Mouse (Mus musculus) neural tube, embryonic 11.5 days (tissue): ENCODE data around the gene 9330159F19Rik. TPM values are rescaled to one million over a fixed set of nuclear protein-coding genes. Genes with fewer than 3 reads are reported as not detected.

Source experiments
- ATAC-seq: fragments of 200-750 bp; cut with Nextera tagmentation; 2 replicates; pipeline ENCODE4 v1.8.0; 2017; ENCODE audit warnings: moderate number of reproducible peaks, mild to moderate bottlenecking, moderate TSS enrichment, moderate library complexity; ENCODE audit not compliant: insufficient read depth, low FRiP score, low TSS enrichment
- DNase-seq: peaks from one replicate; pipeline ENCODE4 v3.0.0-alpha.2; 2015; ENCODE audit warnings: low spot score
- H3K27ac ChIP-seq: fragments of 300-500 bp; sonication (generic); 2 replicates; pipeline ENCODE4 v1.5.1; 2014; ENCODE audit warnings: low read depth, mild to moderate bottlenecking, low read length
- H3K27me3 ChIP-seq: fragments of 300-500 bp; sonication (generic); 2 replicates; pipeline ENCODE4 v1.6.1; 2014; ENCODE audit warnings: mild to moderate bottlenecking, low read length, mixed read lengths; ENCODE audit not compliant: control insufficient read depth, insufficient read depth
- H3K36me3 ChIP-seq: fragments of 300-500 bp; sonication (generic); 2 replicates; pipeline ENCODE4 v1.6.1; 2014; ENCODE audit warnings: mild to moderate bottlenecking, low read length, moderate library complexity, mixed read lengths; ENCODE audit not compliant: control insufficient read depth, insufficient read depth
- H3K4me1 ChIP-seq: fragments of 300-500 bp; sonication (generic); 2 replicates; pipeline ENCODE4 v1.6.1; 2014; ENCODE audit warnings: low read length, mixed read lengths; ENCODE audit not compliant: control insufficient read depth, insufficient read depth
- H3K4me2 ChIP-seq: fragments of 300-500 bp; sonication (generic); 2 replicates; pipeline ENCODE4 v1.6.1; 2014; ENCODE audit warnings: low read depth, mild to moderate bottlenecking, moderate library complexity
- H3K4me3 ChIP-seq: fragments of 300-500 bp; sonication (generic); 2 replicates; pipeline ENCODE4 v1.5.1; 2014; ENCODE audit warnings: low read depth, low read length
- H3K9ac ChIP-seq: fragments of 300-500 bp; sonication (generic); 2 replicates; pipeline ENCODE4 v1.6.1; 2014; ENCODE audit warnings: mild to moderate bottlenecking, low read length
- H3K9me3 ChIP-seq: fragments of 300-500 bp; sonication (generic); 2 replicates; pipeline ENCODE4 v1.6.1; 2016; ENCODE audit warnings: low read length; ENCODE audit not compliant: control insufficient read depth
- WGBS: fragments of 180-500 bp; shearing (Covaris S2); extraction: QIAGEN DNeasy Blood & Tissue Kit; methylation state at CpG from one replicate; pipeline ENCODE4 v1.1.7; 2014; 5-methylcytosine and 5-hydroxymethylcytosine counted together
- polyA plus RNA-seq: library from polyadenylated mRNA; unstranded; fragments of >200 nt; fragmentation: Nextera tagmentation; extraction: Ambion mirVana; gene quantifications from 2 replicates; pipeline ENCODE4 v1.2.1, GENCODE M21; 2014

The 9330159F19Rik gene
- polyA plus RNA-seq, 1 experiment from 2014 or later: 8.7 TPM

DNA sequence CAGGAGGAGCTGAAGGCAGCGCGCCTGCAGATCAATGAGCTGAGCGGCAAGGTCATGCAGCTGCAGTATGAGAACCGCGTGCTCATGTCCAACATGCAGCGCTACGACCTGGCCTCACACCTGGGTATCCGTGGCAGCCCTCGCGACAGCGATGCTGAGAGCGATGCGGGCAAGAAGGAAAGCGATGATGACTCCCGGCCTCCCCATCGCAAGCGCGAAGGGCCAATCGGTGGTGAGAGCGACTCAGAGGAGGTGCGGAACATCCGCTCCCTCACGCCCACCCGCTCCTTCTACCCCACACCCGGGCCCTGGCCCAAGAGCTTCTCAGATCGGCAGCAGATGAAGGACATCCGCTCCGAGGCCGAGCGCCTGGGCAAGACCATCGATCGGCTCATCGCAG, 14.6 kb upstream of the 9330159F19Rik start:
- Histone ChIP-seq H3K9me3 (no peaks in the 10 kb centered on the region), H3K27ac (no peak overlapping the region), H3K36me3 (peaks cover 12% of the 10 kb centered on the region), H3K9ac (no peak overlapping the region), H3K4me1 (no peaks in the 10 kb centered on the region), H3K4me3 (no peak overlapping the region), H3K4me2 (no peak overlapping the region), H3K27me3 (no peaks in the 10 kb centered on the region)
- ATAC-seq (no peak), DNase-seq (no peak)
- 98% methylated on average over 33 of the region's 33 CpGs for WGBS

DNA sequence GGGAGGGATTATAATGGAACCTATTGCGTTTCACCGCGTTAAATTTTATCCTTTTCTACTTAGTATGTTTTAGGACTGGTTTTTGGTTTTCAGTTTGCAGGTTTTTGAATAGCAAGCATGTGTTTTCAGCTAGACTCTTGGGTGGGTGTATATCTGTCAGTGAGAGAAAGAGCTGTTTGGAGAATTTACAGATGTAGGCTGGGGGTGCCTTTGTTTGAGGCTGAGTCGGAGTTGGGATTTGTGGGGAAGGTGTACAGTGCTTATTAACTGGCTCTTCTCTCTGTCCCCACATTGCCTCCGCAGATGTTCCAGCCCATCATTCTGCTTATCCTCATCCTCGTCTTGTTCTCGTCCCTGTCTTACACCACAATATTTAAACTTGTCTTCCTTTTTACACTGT, 12.8 kb upstream of the 9330159F19Rik start, which contains the start of gene Gm49353:
Gene Gm49353, plus strand, starts transcription at position 313 of the 400 bp plus-strand sequence.
- H3K9me3 ChIP-seq: no peaks in the 10 kb centered on the region
- no peaks in the 10 kb centered on the region for H3K4me1 ChIP-seq
- H3K27me3 ChIP-seq: no peaks in the 10 kb centered on the region
- WGBS: 92% methylated on average over 7 of the region's 7 CpGs
- H3K27ac ChIP-seq: no peak within 1 kb of the TSS
- ATAC-seq (no peak), DNase-seq (no peak)
- no peak within 1 kb of the TSS for H3K9ac ChIP-seq
- no peak within 1 kb of the TSS for H3K4me2 ChIP-seq
- no peak within 1 kb of the TSS for H3K4me3 ChIP-seq
- H3K36me3 ChIP-seq: peaks cover 12% of the 10 kb centered on the region

DNA sequence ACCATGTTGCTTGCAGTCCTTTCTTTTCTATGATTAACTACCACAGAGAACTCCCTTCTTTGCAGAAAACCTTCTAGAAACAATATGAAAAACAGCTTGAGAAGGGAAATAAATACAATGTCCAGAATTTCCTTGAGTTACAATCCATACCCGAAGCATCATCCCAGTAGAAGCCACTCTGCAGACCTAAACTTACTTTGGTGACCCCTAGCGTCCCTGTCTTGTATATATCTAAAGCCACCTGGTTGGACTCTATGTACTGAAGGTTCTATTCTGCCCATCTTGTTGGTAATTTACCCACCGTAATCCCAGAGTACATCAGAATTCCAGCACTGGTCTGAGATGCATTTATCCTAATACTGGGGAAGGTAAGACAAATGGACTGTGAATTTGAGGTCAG, 11.6 kb upstream of the 9330159F19Rik start:
- H3K4me3 ChIP-seq: no peak overlapping the region
- H3K9ac ChIP-seq: no peak overlapping the region
- H3K4me1 ChIP-seq: no peaks in the 10 kb centered on the region
- no peaks in the 10 kb centered on the region for H3K27me3 ChIP-seq
- no peak for DNase-seq
- no peaks in the 10 kb centered on the region for H3K9me3 ChIP-seq
- H3K36me3 ChIP-seq: peaks cover 12% of the 10 kb centered on the region
- H3K27ac ChIP-seq: no peak overlapping the region
- ATAC-seq: no peak
- whole genome bisulfite sequencing: 77% methylated on average over 3 of the region's 3 CpGs
- no peak overlapping the region for H3K4me2 ChIP-seq

DNA sequence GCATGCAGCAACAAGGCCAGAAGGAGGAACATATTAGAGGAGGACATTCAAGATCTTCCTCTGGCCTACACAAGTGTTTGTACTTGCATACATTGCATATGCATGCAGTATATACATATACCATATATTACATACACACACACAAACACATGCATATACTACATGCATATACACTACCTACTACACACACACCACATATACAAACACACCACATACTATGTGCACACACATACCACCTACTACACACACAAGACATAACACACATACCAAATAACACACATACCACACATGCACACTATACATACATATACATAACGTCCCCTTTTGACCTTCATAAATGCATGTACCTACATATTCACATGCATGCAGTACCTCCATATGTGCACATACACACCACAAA, 10.8 kb upstream of the 9330159F19Rik start:
- no peak for ATAC-seq
- peaks cover 12% of the 10 kb centered on the region for H3K36me3 ChIP-seq

DNA sequence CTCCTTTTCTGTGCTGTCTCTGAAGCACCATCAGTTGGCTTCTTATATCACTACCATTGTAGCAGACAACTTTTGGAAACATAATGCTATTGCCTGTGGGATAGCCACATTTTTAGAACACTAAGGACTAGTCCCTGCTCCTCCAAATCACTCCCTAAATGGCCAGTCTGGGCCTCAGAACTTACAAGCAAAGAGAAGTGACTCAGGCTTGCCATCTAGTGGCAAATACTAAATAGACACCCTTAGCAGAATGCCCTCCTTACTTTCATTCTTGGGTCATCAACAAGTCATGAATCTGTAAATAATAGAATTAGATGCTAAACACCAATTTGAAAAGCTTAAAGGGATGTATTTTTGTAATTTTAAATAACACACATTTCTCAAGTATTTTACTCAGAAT, 4.7 kb upstream of the 9330159F19Rik start:
- no peak overlapping the region for H3K4me3 ChIP-seq
- DNase-seq: peak; percentile 32
- no peak overlapping the region for H3K4me2 ChIP-seq
- ATAC-seq: no peak
- H3K9me3 ChIP-seq: no peaks in the 10 kb centered on the region
- H3K36me3 ChIP-seq: no peaks in the 10 kb centered on the region
- H3K27me3 ChIP-seq: no peaks in the 10 kb centered on the region
- peaks cover under 1% of the 10 kb centered on the region; the same call in 1 of the 2 replicates for H3K4me1 ChIP-seq
- H3K27ac ChIP-seq: no peak overlapping the region
- H3K9ac ChIP-seq: no peak overlapping the region

More for the DNA sequence above, 10.8 kb upstream of the 9330159F19Rik start:
- Histone ChIP-seq H3K4me1 (no peaks in the 10 kb centered on the region), H3K4me3 (no peak overlapping the region), H3K27me3 (no peaks in the 10 kb centered on the region), H3K4me2 (no peak overlapping the region), H3K27ac (no peak overlapping the region), H3K9me3 (no peaks in the 10 kb centered on the region), H3K9ac (no peak overlapping the region)
- 93% methylated on average over 1 of the region's 1 CpGs for WGBS
- DNase-seq: no peak

DNA sequence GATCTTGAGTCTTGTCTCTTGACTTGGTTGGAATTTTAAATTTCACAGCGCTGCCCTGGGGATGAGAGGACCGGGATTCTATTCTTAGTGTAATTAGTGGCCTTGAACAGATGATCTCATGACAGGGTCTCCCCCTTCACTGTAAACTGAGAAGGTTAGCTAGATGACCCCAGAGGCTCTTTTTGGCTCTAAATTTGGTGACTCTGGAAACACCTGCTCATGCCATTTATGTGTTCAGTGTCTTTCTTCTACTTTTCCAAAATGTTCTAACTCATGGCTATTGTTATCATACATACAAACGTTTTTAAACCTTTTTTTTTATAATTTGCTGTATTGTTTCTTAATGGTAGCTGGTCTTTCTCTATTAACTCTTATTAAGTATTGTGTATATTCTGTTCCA, 2.7 kb upstream of the 9330159F19Rik start:
- Histone ChIP-seq H3K9ac (no peak overlapping the region), H3K9me3 (no peaks in the 10 kb centered on the region), H3K27ac (no peak overlapping the region), H3K4me2 (no peak overlapping the region), H3K27me3 (no peaks in the 10 kb centered on the region), H3K4me1 (peaks cover 2% of the 10 kb centered on the region; the same call in 1 of the 2 replicates), H3K36me3 (no peaks in the 10 kb centered on the region), H3K4me3 (no peak overlapping the region)
- no peak for ATAC-seq
- WGBS: 56% methylated on average over 3 of the region's 3 CpGs
- DNase-seq: no peak

DNA sequence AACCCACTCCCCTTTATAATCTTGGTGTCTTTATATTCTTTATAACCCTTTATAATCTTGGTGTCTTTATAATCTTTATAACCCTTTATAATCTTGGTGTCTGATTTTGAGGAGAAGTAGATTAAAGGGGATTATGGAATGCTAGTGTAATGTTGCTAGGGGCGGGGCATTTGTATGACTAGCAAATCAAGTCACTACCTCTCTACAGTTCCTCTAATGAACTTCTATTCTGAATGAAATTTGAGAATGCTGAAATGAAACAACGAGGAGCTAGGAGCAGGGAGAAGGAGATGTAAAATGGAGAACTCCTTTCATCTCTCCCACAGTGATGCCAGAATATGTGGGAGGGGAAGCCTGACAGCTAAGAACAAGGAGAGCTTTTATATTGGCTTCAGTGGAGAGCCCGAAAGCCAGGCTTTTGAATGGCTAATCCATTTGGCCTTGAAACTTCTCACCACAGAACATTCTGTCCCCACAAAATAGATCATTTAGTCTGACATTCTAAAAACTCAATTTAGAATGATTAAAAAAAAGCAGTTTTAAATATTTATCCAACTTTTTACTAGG, 2.2 kb downstream of the 9330159F19Rik start:
- no peak overlapping the region for H3K27ac ChIP-seq
- no peak overlapping the region for H3K9ac ChIP-seq
- H3K4me1 ChIP-seq: peaks cover 2% of the 10 kb centered on the region; the same call in 1 of the 2 replicates
- H3K27me3 ChIP-seq: no peaks in the 10 kb centered on the region
- ATAC-seq (no peak), DNase-seq (no peak)
- H3K4me3 ChIP-seq: no peak overlapping the region
- no peak overlapping the region for H3K4me2 ChIP-seq
- 46% methylated on average over 3 of the region's 3 CpGs for WGBS
- H3K9me3 ChIP-seq: no peaks in the 10 kb centered on the region
- H3K36me3 ChIP-seq: no peaks in the 10 kb centered on the region

DNA sequence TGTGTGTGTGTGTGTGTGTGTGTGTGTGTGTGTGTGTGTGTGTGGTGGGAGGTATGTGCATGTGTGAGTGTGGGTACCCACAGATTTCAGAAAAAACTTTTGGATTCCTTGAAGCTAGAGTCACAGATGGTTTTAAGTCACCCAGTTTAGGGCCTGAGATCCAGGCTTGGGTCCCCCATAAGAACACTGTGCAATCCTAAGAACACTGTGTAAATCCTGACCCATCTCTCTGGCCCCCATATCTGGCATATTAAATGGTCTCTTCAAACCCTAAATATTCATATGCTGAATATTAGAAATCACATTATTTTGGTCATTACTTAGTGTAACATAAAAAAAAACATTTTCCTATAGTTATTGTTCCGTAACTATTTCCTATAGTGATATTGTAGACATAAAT, 5.6 kb downstream of the 9330159F19Rik start:
- Histone ChIP-seq H3K9ac (no peak overlapping the region), H3K4me3 (no peak overlapping the region), H3K36me3 (no peaks in the 10 kb centered on the region), H3K9me3 (no peaks in the 10 kb centered on the region), H3K4me2 (no peak overlapping the region), H3K4me1 (no peaks in the 10 kb centered on the region), H3K27ac (no peak overlapping the region), H3K27me3 (no peaks in the 10 kb centered on the region)
- DNase-seq: no peak
- ATAC-seq: no peak
- 96% methylated on average over 1 of the region's 1 CpGs for WGBS

DNA sequence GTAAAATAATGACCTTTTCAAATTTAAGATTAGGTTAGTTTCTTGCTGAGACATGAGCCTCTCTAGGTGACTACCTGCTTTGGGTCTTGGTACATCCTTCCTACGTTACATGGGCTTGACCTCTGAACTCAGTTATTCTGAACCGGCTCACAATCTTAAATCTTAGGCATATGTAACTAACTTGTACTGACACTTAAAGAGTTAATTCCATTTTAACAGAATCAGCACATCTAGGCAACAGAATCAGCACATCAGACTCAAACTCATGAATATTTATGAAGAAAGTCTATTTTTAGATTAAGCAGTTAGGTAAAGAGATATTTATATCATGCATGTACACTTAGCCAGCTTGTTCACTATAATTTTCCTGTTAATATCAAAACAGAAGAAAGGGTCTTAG, 6.0 kb downstream of the 9330159F19Rik start:
- no peak overlapping the region for H3K9ac ChIP-seq
- DNase-seq: no peak
- WGBS: 82% methylated on average over 2 of the region's 2 CpGs
- no peak overlapping the region for H3K4me3 ChIP-seq
- H3K36me3 ChIP-seq: no peaks in the 10 kb centered on the region
- no peaks in the 10 kb centered on the region for H3K27me3 ChIP-seq
- no peak overlapping the region for H3K27ac ChIP-seq
- ATAC-seq: no peak
- no peak overlapping the region for H3K4me2 ChIP-seq
- H3K9me3 ChIP-seq: no peaks in the 10 kb centered on the region
- H3K4me1 ChIP-seq: no peaks in the 10 kb centered on the region
